Mouse (Mus musculus): ENCODE measurements around the gene Lamtor2.

DNA sequence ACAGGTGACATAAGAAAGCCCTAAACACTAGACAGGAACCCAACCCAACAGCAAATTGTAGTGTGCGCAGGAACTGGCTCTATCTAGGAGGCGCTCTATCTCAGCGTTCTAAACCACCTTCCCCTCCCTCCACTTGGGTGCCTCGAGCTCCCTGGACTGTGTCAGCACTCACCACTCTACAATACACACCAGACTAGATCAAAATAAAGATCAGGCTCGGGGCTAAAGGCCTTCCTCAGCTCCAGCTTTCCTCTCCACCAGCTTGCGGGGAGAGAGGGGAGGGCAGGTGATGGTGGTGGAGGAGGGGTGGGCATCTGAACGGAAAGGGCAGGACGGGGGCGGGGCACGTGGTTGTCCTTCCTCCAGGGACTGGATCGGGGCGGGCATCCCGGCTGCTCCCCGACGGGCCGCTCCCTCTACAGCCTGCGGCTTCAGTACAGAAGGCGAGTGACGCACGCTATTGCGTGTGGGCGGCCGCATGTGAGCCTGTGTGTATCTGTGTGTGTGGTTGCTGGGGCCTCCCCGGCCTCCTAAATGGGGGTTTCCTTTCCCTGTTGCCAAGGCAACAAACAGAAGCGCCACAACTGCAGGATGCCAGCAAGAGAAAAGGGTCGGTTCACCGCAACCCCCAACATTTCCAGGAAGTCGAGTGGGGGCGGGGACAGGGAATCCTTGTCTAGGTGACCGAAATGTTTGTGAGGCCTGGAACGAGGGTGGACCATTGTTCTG lies 43.0 kb downstream of the Lamtor2 start, which contains the start of gene Lmna:
- no peak for TF ChIP-seq CTCF (IDR thresholded peaks at IDR 0.05; ENCODE audit: control insufficient read depth, insufficient read depth, insufficient replicate concordance, low read depth, low read length)
- TF ChIP-seq POLR2A (IDR thresholded peaks at IDR 0.05; ENCODE audit: control insufficient read depth, low read depth, low read length), result 0 out of 2 replicates have a peak, but pooled peaks have one; percentile 29

All from testis, adult 2 months (tissue).